Mouse (Mus musculus): ENCODE results near the gene Myocd.

DNA sequence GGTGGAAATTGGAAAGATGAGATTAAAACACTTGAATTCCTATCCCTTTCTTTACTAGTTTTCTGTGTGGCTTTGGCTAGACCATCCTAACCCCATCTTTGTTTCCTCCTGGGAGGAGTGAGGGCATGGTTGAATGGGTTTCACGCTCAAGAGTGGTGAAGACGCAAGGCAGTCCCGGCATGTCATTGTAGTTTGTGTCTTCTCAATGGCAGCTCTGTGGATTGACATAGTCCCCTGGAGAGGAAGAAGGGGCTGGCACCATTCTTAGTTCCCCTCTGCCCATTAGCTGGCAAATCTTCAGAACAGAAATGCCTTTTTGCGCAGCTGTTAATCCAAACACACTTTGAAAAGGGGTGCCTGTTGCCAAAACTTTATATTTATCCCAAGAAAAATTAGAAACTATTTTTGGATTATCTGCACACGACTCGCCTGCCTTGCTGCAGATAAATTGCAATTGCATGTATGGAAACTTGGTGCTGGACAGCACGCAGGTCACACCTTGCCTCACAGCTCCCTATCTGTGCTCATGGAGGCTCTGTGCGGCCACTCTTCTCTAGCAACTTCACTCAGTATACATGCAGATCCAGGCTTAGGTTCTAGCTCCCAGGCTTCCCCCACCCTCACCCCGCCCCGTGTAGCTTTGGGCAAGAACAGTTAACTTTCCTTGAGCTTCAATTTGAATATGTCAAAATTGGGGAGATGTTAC lies 24.5 kb upstream of the Myocd start:
- TF ChIP-seq CTCF (IDR thresholded peaks at IDR 0.05; ENCODE audit: low read depth) (no peak), EP300 (IDR thresholded peaks at IDR 0.05; ENCODE audit: low read depth) (no peak)
